Mouse (Mus musculus) thymus, postnatal 0 days (tissue): ENCODE measurements around the gene Coq7. TPM values are rescaled to one million over a fixed set of nuclear protein-coding genes. Genes with fewer than 3 reads are reported as not detected.

Experiments
- DNase-seq: peaks from one replicate; pipeline ENCODE4 v3.0.0-alpha.2; 2015; ENCODE audit warnings: low spot score
- polyA plus RNA-seq: library from polyadenylated mRNA; unstranded; fragments of >200 nt; fragmentation: Nextera tagmentation; extraction: Ambion mirVana; gene quantifications from 2 replicates; pipeline ENCODE4 v1.2.1, GENCODE M21; 2015

Coq7 gene
- polyA plus RNA-seq, 1 experiment from 2014 or later = 86.5 TPM

DNA sequence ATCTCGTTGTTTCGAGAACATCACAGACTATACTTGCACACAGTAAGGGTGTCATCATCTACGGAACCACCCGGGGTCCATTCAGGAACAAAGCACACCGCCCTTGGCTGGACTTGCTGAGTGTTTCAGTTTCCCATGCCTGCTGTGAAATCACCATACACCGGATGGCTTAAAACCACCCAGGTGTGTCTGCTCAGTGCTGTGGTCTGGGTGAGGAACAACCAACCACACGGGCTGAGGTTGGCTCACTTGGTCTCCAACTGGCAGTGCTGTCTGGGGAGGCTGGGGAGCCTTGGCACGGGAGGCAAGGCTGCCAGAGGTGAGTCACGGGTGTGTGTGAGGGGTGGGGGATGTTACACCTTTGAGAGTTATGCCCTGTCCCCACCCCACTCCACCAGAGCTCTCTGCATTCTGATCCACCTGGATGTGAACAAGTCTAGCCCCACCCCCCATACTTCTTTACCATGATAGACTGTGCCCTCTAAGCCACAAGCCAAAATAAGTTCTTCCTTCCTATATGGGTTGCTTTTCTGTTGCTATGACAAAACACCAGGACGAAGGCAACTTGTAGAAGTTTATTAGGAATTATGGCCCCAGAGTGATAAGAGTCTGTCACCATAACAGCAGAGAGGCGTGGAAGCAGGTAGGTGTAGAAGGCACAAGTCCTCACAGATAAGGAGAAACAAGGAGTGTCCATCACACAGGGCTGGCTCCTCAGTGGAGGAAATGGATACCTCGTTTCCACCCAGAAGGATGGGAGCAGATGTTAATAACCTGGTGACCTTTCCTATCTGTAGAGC, 34.0 kb downstream of the Coq7 start:
- DNase-seq = no peak

- no peak for DNase-seq
These were observed 38.1 kb downstream of the Coq7 start for GRCm38 (mm10) chr7:118494892-118495579.

- no peak for DNase-seq
These were observed 39.3 kb downstream of the Coq7 start for GRCm38 (mm10) chr7:118493892-118494291.

DNA sequence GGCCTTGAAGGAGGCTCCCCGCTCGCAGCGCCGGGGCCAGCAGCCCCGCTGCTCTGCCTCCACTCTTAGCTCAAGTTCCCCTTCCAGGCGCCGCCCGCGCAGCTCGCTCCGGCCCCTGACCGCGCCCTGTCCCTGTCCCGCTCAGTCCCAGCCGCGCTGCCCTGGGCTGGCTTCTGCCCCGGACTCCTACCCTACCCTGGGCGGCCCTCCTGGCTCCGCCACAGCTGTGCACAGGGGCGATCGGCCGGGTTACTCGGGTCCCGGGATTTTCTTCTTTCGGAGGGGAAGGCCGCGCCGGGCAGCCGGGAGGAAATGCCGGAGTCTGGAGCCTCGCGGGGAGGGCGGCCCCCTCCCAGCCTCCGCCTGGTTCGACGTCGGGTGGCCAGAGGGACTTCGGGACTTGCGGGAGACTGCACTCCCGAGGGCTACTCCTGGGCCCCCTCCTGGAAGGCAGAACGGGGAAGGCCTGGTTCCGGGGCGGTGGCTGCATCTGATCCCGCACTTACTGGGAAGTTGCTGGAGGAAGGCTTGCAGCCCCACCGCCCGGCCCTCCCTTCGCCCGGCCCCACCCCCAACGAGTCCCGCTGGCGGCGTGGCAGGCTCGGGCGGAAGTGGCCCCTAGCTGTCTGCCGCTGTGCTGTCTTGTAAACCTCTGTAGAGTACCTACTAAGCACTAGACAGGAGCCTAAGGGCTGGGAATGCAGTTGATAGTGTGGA, 41.6 kb downstream of the Coq7 start, which contains the start of gene Itpripl2:
Itpripl2 (minus strand) TSS at position 545 of the 717 bp plus-strand sequence.
- DNase-seq = peak; percentile 58

GRCm38 (mm10) chr7:118490666-118491430, 42.3 kb downstream of the Coq7 start:
- peak; percentile 3 for DNase-seq

DNA sequence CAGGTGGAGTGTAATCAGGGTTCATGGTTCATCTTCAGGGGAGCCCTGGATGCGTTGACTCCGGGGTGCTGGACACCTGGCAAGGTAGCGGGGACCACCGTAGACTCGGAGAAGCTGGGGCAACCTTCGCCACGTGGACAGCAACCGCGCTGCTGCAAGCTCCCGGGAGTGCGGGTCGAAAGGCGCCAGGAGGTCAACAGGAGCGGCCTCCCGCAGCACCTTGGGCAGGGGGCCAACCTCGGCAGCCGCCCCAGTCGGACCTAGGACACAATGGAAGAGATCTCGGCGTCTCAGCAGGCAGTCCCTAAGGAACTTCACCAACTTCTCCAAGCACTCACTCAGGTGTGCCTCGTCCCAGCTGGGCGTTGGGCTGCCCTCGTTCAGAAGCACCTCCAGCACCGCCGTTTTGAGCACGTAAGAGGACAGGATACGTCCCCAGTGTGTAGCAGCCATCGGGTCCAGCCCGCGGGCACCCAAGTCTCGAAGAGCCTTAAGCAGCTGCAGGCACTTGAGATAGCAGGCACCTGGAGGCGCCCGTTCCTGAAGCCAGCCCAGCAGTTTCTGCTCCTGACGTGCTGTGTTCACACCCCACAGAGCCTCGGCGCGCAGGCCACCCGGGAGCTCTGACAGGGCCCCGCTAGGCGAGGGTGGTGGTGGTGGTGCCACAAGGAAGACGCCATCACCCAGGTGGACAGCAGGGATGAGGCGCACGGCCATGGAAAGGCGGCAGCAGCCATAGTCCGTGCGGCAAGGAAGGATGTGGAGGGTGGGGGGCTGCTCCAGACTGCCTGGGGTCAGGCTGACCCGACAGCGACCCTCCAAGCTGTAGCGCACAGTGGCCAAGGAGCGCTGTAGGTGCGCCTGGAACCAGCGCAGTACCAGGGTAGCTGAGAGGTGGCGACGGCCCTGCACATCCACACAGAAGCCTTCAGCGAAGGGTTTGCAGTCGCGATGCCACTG, 43.2 kb downstream of the Coq7 start:
- no peak for DNase-seq

DNA sequence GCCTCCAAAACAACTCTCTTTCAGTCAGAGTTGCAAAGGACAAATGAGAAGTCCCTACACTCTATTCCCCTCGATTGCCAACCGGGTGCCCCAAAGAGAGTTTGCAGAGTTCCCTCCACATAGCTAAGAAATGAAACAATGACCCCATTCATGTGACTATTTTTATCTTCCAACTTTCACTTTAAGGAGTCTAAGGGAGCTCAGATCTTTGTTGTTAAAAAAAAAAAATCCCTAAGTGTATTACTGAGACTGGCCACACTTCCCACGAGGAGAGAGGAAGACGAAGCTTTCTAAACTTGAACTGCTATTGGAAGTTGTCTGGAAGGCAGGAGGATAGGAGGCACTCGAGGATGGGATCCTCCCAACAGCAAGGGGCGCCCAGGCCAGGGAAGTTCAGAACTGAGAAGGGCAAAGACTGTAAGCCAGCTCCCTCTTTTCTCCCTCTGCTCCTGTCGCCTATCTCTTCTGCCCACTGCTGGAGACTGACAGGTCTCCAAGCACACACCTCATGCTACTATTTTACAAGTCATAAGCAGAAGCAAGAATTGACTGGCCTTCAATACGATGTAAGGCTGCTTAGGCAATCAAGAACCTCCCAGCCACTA, 45.0 kb downstream of the Coq7 start:
- DNase-seq = no peak

- no peak for DNase-seq
These were observed 46.2 kb downstream of the Coq7 start for GRCm38 (mm10) chr7:118486917-118487316.

- DNase-seq = no peak
These were observed 49.2 kb downstream of the Coq7 start for GRCm38 (mm10) chr7:118483996-118484395.

GRCm38 (mm10) chr7:118482001-118482400, 51.2 kb downstream of the Coq7 start:
- DNase-seq = no peak

GRCm38 (mm10) chr7:118481047-118481810, 51.9 kb downstream of the Coq7 start:
- no peak for DNase-seq

GRCm38 (mm10) chr7:118480160-118480709, 52.9 kb downstream of the Coq7 start:
- DNase-seq = no peak

DNA sequence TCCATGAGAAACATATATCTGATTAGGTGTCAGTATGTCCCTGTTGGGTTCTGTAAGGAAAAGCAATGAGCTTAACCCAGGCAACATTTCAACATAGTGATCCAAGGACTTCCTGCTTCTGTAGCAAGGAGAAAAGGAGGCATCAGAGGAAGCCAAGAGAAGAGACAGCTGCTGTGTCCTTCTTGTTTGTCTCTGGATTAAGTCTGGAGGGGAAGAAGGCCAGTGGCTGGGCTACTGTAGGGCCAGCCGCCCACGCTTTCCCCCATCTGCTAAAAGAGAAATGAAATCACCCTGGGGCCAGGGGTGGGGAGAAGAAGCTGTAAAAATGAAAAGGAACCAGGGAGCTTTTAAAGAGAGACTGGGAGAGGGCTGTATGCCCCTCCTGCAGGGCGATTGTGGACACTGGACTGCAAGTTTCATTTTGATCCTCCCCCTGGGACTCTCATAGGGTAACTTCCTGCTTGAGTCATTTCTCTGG, 54.3 kb downstream of the Coq7 start:
- DNase-seq = no peak

DNA sequence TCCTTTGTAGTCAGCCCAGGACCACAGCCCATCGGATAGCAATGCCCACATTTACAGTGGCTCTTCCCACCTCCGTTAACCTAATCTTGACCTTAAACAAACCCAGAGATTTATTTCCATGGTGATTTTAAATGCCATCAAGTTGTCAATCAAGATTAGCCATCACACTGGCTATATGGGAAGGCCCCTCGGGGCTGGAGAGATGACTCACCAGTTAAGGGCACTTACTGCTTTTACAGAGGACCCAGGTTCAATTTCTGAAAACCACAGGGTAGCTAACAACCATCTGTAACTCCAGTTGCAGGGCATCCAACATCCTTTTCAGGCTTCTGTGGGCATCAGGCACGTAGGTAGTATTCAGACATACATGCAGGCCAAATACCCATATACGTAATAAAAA, 56.7 kb downstream of the Coq7 start:
- DNase-seq = no peak

GRCm38 (mm10) chr7:118475008-118475705, 58.0 kb downstream of the Coq7 start:
- DNase-seq = no peak

DNA sequence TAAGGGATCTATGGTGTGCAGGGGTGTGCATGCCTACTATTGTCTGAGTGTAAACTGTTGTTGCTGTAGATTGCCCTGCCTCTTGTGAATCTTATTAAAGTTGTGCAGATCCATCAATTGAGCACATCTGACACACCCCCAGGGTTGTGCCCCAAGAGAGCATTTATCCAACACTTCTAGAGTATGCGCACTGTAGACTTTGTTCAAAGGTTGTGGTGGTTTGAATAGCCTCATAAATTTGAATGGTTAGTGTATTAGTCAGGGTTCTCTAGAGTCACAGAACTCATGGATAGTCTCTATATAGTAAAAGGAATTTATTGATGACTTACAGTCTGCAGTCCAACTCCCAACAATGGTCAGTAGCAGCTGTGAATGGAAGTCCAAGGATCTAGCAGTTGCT, 60.3 kb downstream of the Coq7 start:
- DNase-seq = no peak

DNA sequence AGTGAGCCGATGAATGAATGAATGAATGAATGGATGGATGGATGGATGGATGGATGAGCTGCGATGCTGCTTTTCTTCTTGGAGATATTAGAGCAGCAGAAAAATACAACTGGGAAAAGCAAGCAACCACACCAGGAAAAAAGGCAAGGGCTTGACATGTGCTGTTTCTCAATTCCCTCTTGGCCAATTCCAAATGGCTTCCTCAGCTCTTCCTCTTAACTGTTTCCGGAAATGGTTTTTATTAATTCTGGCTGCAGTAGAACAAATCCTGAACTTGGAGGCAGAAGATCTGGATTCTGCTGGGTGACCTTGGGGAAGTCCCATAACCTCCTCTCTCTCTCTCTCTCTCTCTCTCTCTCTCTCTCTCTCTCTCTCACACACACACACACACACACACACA, 65.1 kb downstream of the Coq7 start:
- no peak for DNase-seq

- no peak for DNase-seq
These were observed 68.7 kb downstream of the Coq7 start for GRCm38 (mm10) chr7:118464432-118464831.
